Mouse (Mus musculus) brain, embryonic 14.5 days (tissue): ENCODE results near the gene Hoxa11.

ENCODE experiments used
- CTCF ChIP-seq: fragments of 200-500 bp; IDR thresholded peaks from 2 replicates; pipeline ENCODE4 v1.5.1; 2012; ENCODE audit warnings: inconsistent platforms, mild to moderate bottlenecking, moderate library complexity, borderline replicate concordance; ENCODE audit not compliant: insufficient read depth, insufficient read length; ENCODE audit errors: extremely low read depth
- POLR2A ChIP-seq: fragments of 200-500 bp; IDR thresholded peaks from 2 replicates; pipeline ENCODE4 v1.6.1; 2012; ENCODE audit warnings: mild to moderate bottlenecking, inconsistent platforms, borderline replicate concordance; ENCODE audit not compliant: poor library complexity, insufficient read depth, insufficient read length, severe bottlenecking; ENCODE audit errors: extremely low read depth

DNA sequence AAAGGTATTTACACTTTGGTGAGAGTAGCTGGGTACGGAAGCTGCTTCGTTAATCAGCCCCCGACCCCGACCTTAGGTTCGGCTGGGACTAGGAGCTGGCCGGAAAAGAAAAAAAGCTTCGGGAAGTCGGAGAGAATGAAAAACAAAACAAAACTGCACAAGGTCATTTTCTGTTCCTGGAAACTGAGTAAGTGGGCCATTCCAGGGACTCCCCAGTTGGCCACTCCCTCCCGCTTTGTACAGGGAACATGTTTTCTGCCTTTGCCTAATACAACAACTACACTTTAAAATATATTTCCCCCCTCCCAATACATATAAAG is 21.0 kb upstream of the Hoxa11 start:
- TF ChIP-seq CTCF (no peak), POLR2A (no peak)
